Mouse (Mus musculus) G1E (cell line): ENCODE data around the gene Bgn. TPM values are rescaled to one million over a fixed set of nuclear protein-coding genes. Genes with fewer than 3 reads are reported as not detected.

Experiments
- ATAC-seq: 2 replicates; pipeline ENCODE4 v1.8.0; 2016; ENCODE audit warnings: mild to moderate bottlenecking; ENCODE audit not compliant: insufficient number of reproducible peaks, poor library complexity, low FRiP score, severe bottlenecking; ENCODE audit errors: extremely low read depth
- DNase-seq: peaks from one replicate; pipeline ENCODE4 v3.0.0; 2012; ENCODE audit warnings: low spot score
- H3K27me3 ChIP-seq: 2 replicates; pipeline ENCODE4 v1.6.1; 2012; ENCODE audit warnings: mild to moderate bottlenecking, low read length, inconsistent platforms; ENCODE audit not compliant: insufficient read depth
- H3K36me3 ChIP-seq: replicated peaks from 2 replicates; pipeline ENCODE3; 2012; ENCODE audit warnings: mild to moderate bottlenecking, inconsistent platforms
- H3K4me1 ChIP-seq: 2 replicates; pipeline ENCODE4 v1.6.1; 2012; ENCODE audit warnings: low read depth, low read length, inconsistent platforms, mixed read lengths; ENCODE audit not compliant: insufficient read depth
- H3K4me3 ChIP-seq: 2 replicates; pipeline ENCODE4 v1.5.1; 2012; ENCODE audit warnings: low read depth, mild to moderate bottlenecking, inconsistent platforms, low read length, moderate library complexity, mixed read lengths
- H3K9me3 ChIP-seq: replicated peaks from 2 replicates; pipeline ENCODE4 v1.6.1; 2012; ENCODE audit warnings: inconsistent platforms
- CTCF ChIP-seq: IDR thresholded peaks from 2 replicates; pipeline ENCODE4 v1.5.1; 2012; ENCODE audit warnings: low read depth, low read length, inconsistent platforms, mixed read lengths
- GATA1 ChIP-seq: IDR thresholded peaks from 2 replicates; pipeline ENCODE4 v1.6.1; 2012; ENCODE audit warnings: borderline replicate concordance, low read length, inconsistent platforms, mixed read lengths
- GATA2 ChIP-seq: IDR thresholded peaks from 2 replicates; pipeline ENCODE4 v1.6.1; 2012; ENCODE audit warnings: low read depth, low read length, inconsistent platforms, borderline replicate concordance
- POLR2AphosphoS5 ChIP-seq: IDR thresholded peaks from 2 replicates; pipeline ENCODE4 v1.6.1; 2012; ENCODE audit warnings: low read depth, low read length, inconsistent platforms; ENCODE audit not compliant: insufficient replicate concordance
- TAL1 ChIP-seq: conservative IDR thresholded peaks from 2 replicates; pipeline ENCODE4 v1.6.1; 2012; ENCODE audit warnings: low read depth, low read length, inconsistent platforms, mixed read lengths
- polyA plus RNA-seq: library from polyadenylated mRNA; stranded (reverse); fragments of >175 nt; gene quantifications from 2 replicates; pipeline ENCODE4 v1.2.3, GENCODE M21; 2012
- total RNA-seq, 2 experiments: library from RNA; stranded (forward) in 1 of 2; stranded (reverse) in 1 of 2; fragments of 200-1000 nt in 1 of 2; fragments of >200 nt in 1 of 2; fragmentation: Nextera tagmentation in 1 of 2; gene quantifications; 2 replicates each; pipeline ENCODE4 v1.2.3; 2014 to 2017

The Bgn gene
- total and polyA plus RNA-seq, 3 experiments, result not detected

GRCm38 (mm10) chrX:73475658-73476256 lies 7.6 kb upstream of the Bgn start:
- DNase-seq (no peak), ATAC-seq (no peak)
- Histone ChIP-seq H3K9me3 (no peaks in the 10 kb centered on the region), H3K27me3 (0 out of 2 replicates have a peak, but pooled peaks cover 5% of the 10 kb centered on the region), H3K4me3 (no peak overlapping the region), H3K36me3 (no peaks in the 10 kb centered on the region), H3K4me1 (no peaks in the 10 kb centered on the region)
- TF ChIP-seq POLR2AphosphoS5 (no peak), GATA2 (no peak), GATA1 (no peak), TAL1 (no peak), CTCF (no peak)

- H3K4me1 ChIP-seq, result no peaks in the 10 kb centered on the region
- H3K36me3 ChIP-seq, result no peaks in the 10 kb centered on the region
- no peak for ATAC-seq
- H3K9me3 ChIP-seq, result no peaks in the 10 kb centered on the region
- H3K4me3 ChIP-seq, result no peak overlapping the region
- 0 out of 2 replicates have a peak, but pooled peaks cover 5% of the 10 kb centered on the region for H3K27me3 ChIP-seq
- no peak for DNase-seq
- TF ChIP-seq TAL1 (no peak), POLR2AphosphoS5 (no peak), CTCF (no peak), GATA1 (no peak), GATA2 (no peak)
These were observed 6.8 kb upstream of the Bgn start for GRCm38 (mm10) chrX:73476621-73477020.

DNA sequence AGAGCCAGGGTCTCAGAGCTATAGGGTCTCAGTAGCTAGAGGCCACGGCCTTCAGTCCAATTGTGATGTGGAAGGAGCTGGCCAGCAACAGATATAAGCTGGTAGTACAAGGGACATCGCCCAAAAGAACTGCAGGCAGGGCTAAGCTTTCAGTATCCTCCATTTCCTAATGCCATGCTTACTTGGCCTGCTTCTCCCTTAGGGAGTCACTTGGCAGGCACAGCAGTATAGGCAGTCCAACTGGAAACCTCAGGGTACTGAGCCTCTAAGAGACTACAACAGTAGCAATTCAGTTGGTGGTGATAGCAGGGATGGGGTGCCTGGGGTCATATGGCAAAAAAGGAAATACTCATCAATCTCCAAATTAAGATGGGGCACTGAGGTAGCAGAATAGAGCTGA lies 5.9 kb upstream of the Bgn start:
- no peaks in the 10 kb centered on the region for H3K9me3 ChIP-seq
- no peaks in the 10 kb centered on the region for H3K36me3 ChIP-seq
- TF ChIP-seq GATA2 (no peak), POLR2AphosphoS5 (no peak), TAL1 (no peak), CTCF (no peak), GATA1 (no peak)
- H3K27me3 ChIP-seq, result 0 out of 2 replicates have a peak, but pooled peaks cover 5% of the 10 kb centered on the region
- DNase-seq (no peak), ATAC-seq (no peak)
- H3K4me1 ChIP-seq, result no peaks in the 10 kb centered on the region
- no peak overlapping the region for H3K4me3 ChIP-seq

- DNase-seq (no peak), ATAC-seq (no peak)
- no peaks in the 10 kb centered on the region for H3K36me3 ChIP-seq
- no peaks in the 10 kb centered on the region for H3K4me1 ChIP-seq
- H3K4me3 ChIP-seq, result no peak overlapping the region
- H3K9me3 ChIP-seq, result no peaks in the 10 kb centered on the region
- TF ChIP-seq CTCF (no peak), GATA1 (no peak), POLR2AphosphoS5 (no peak), GATA2 (no peak), TAL1 (no peak)
- H3K27me3 ChIP-seq, result 0 out of 2 replicates have a peak, but pooled peaks cover 9% of the 10 kb centered on the region
These were observed 3.7 kb upstream of the Bgn start for GRCm38 (mm10) chrX:73479656-73480055.

DNA sequence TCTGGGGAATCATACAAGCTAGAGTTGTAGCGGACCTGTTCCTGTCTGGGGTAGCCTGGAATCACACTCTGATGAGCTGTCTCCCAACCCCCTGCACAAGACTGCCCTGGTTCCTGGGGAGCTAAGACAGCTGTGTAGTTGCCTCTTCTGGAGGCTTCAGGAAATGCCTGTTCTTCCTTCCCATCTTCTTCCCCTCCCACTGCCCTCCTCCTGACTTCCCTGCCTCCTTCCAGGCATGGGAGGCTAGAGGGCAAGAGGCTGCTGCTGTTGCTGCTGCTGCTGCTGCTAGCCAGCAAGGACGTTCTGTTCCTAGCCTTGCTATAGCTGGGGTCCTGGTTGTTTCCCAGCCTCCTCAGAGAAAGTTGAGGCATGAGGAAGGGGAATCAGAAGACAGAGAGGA lies 3.1 kb upstream of the Bgn start:
- Histone ChIP-seq H3K27me3 (0 out of 2 replicates have a peak, but pooled peaks cover 11% of the 10 kb centered on the region), H3K36me3 (no peaks in the 10 kb centered on the region), H3K4me3 (no peak overlapping the region), H3K4me1 (no peaks in the 10 kb centered on the region), H3K9me3 (no peaks in the 10 kb centered on the region)
- TF ChIP-seq CTCF, result no peak
- no peak for TF ChIP-seq TAL1
- TF ChIP-seq GATA1, result no peak
- no peak for TF ChIP-seq POLR2AphosphoS5
- no peak for TF ChIP-seq GATA2
- DNase-seq (no peak), ATAC-seq (no peak)

DNA sequence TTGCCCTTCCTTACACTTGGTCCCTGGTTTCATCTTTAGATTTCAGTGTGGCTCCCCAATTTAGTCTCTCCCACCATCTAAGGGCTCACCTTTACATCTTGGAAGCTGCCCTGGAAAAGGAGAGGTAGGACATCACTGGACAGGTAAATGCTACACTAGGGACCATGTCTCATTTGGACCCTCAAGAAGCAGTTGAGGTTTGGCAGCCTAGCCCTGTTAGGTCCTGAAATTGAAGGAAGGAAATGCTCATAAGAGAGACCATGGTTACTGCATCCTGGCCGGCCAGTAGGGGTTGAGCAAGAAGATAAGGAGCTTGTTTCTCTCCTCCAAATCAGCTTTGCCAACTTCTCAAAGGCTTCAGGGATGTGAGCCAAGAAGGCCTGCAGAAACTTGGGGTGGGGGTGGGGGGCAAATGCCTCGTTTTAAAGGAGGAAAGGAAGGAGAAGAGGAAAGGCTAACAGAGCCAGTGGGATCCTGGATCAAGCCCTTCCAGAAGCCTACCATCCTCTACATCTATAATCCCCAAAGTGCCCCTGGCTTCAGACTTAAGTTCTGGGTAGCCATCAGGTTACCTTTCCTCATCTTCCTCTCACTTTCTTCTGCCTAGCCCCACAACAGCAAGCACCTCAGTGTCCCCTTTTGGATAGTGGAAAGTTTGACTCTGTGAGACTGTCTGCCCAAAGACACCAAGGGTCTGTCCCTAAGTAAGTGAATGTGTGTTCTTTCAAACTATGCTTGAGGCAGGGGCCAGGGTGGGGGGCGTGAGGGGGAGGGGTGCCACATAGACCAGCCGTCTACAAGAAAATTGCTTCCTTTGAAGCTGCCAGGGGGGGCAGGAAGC lies 539 bp upstream of the Bgn start:
- no peak for ATAC-seq
- Histone ChIP-seq H3K36me3 (no peaks in the 10 kb centered on the region), H3K4me3 (no peak overlapping the region), H3K4me1 (no peaks in the 10 kb centered on the region), H3K9me3 (no peaks in the 10 kb centered on the region), H3K27me3 (0 out of 2 replicates have a peak, but pooled peaks cover 6% of the 10 kb centered on the region)
- no peak for DNase-seq
- no peak for TF ChIP-seq TAL1
- TF ChIP-seq GATA1, result no peak
- no peak for TF ChIP-seq GATA2
- no peak for TF ChIP-seq POLR2AphosphoS5
- TF ChIP-seq CTCF, result no peak
